10 mouse cellular contexts compared by ENCODE assay signal in the genomic region with DNA sequence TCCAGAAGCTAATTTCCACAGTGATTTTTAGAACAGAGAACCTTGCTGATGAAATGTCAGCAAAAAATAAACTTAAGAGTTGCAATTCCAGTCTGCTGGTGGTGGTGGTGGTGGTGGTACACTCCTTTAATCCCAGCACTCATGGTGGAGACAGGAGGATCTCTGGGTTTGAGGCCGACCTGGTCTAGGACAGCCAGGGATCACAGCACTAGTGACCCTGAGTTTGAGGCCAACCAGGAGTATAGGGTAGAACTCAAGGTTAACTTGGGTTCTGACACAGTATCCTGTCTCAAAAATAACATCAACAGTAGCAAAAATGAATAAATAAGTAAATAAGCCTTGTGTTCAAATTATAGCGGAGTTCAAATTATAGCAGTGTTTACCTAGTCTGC. TPM values are rescaled to one million over a fixed set of nuclear protein-coding genes. Genes with fewer than 3 reads are reported as not detected.
DNase-seq lines count a peak whose midpoint lies in the region; ATAC-seq and TF ChIP-seq lines count a peak whose summit lies in the region.
"Had no signal": no experiment of that assay in that cellular context is flagged by ENCODE, and none has a peak within 500 bp of the region (broad histone marks: within the 10 kb centered on the region; RNA-seq: fewer than 3 reads in every experiment).

No protein-coding gene starts in this region.

- TF ChIP-seq CTCF in lung, embryonic 14.5 days (IDR thresholded peaks at IDR 0.05; ENCODE audit: low read depth): no peak
- TF ChIP-seq CTCF in embryonic fibroblast, embryonic 13.5 days (IDR thresholded peaks at IDR 0.05; ENCODE audit: borderline replicate concordance, insufficient read depth, low read length): no peak
- no peak for TF ChIP-seq CTCF in intestine, postnatal 0 days (IDR thresholded peaks at IDR 0.05; ENCODE audit: low read depth)

- H3K4me2 ChIP-seq in lung, embryonic 14.5 days: peak overlapping the region; percentile 74
- peak overlapping the region; percentile 84 for H3K4me2 ChIP-seq in intestine, postnatal 0 days (replicated peaks; ENCODE audit: low read depth)
- peak overlapping the region; percentile 78 for H3K4me2 ChIP-seq in neural tube, embryonic 14.5 days (ENCODE audit: low read depth, low read length)

- peak overlapping the region; percentile 94; the same call in 1 of the 2 replicates for H3K27ac ChIP-seq in lung, embryonic 14.5 days (ENCODE audit: low read depth)
- H3K27ac ChIP-seq in embryonic fibroblast, embryonic 13.5 days (ENCODE audit: insufficient read depth, low read length): peak overlapping the region; percentile 78
- no peak overlapping the region; the same call in 1 of the 2 replicates for H3K27ac ChIP-seq in intestine, postnatal 0 days (ENCODE audit: low read depth, low read length)
- no peak overlapping the region for H3K27ac ChIP-seq in neural tube, embryonic 14.5 days (ENCODE audit: low read depth, low read length)

- H3K27me3 ChIP-seq in lung, embryonic 14.5 days (ENCODE audit: insufficient read depth, low read length): no peaks in the 10 kb centered on the region
- no peaks in the 10 kb centered on the region for H3K27me3 ChIP-seq in intestine, postnatal 0 days (replicated peaks; ENCODE audit: control insufficient read depth, insufficient read depth, low read length)
- no peaks in the 10 kb centered on the region for H3K27me3 ChIP-seq in neural tube, embryonic 14.5 days (ENCODE audit: control insufficient read depth, insufficient read depth, low read length)

- no peak for TF ChIP-seq POLR2A in embryonic fibroblast, embryonic 13.5 days (IDR thresholded peaks at IDR 0.05; ENCODE audit: low read depth, low read length)

- intact Hi-C loops in left cerebral cortex, postnatal 36 days (cut with DNase I): loop anchor here (2.0 to 5.0 kb wide), 2 partner anchors 27 to 41 kb away; partner anchors contain the start of gene Inhbe

- WGBS in lung, embryonic 14.5 days: 43% methylated on average over 2 of the region's 2 CpGs
- 50% methylated on average over 2 of the region's 2 CpGs for WGBS in intestine, postnatal 0 days
- WGBS in neural tube, embryonic 14.5 days: 53% methylated on average over 2 of the region's 2 CpGs

- no peaks in the 10 kb centered on the region for H3K9me3 ChIP-seq in lung, embryonic 14.5 days (ENCODE audit: low read depth, low read length)
- no peaks in the 10 kb centered on the region for H3K9me3 ChIP-seq in intestine, postnatal 0 days (ENCODE audit: control insufficient read depth)
- no peaks in the 10 kb centered on the region for H3K9me3 ChIP-seq in neural tube, embryonic 14.5 days (ENCODE audit: control insufficient read depth, low read length)

- H3K4me3 ChIP-seq in lung, embryonic 14.5 days (ENCODE audit: low read depth, low read length): peak overlapping the region; percentile 60
- H3K4me3 ChIP-seq in embryonic fibroblast, embryonic 13.5 days (ENCODE audit: insufficient read depth, low read length): peak overlapping the region; percentile 83
- H3K4me3 ChIP-seq in intestine, postnatal 0 days (ENCODE audit: low read depth, low read length): peak overlapping the region; percentile 73
- peak overlapping the region; percentile 64 for H3K4me3 ChIP-seq in neural tube, embryonic 14.5 days (ENCODE audit: low read depth, low read length)

- no peaks in the 10 kb centered on the region for H3K36me3 ChIP-seq in lung, embryonic 14.5 days (ENCODE audit: insufficient read depth)
- no peaks in the 10 kb centered on the region for H3K36me3 ChIP-seq in intestine, postnatal 0 days (ENCODE audit: control insufficient read depth, insufficient read depth)
- no peaks in the 10 kb centered on the region for H3K36me3 ChIP-seq in neural tube, embryonic 14.5 days (ENCODE audit: control insufficient read depth, insufficient read depth, low read length)

- DNase-seq in lung, embryonic 14.5 days: peak; percentile 9
- DNase-seq in lung, postnatal 36 days: no peak
- DNase-seq in left cerebral cortex, postnatal 36 days (ENCODE audit: low spot score in 2 of 2): no peak
- DNase-seq in yolk sac, embryonic 10.5 days (ENCODE audit: low spot score): no peak
- no peak for DNase-seq in frontal cortex, postnatal 14 days (ENCODE audit: low spot score in 2 of 2)
- DNase-seq: kidney, postnatal 4 days had no signal

- ATAC-seq in lung, embryonic 14.5 days (ENCODE audit: insufficient read depth): no peak
- no peak for ATAC-seq in intestine, postnatal 0 days
- ATAC-seq in neural tube, embryonic 14.5 days (ENCODE audit: low read depth): no peak

- H3K9ac ChIP-seq in lung, embryonic 14.5 days: peak overlapping the region; percentile 97
- H3K9ac ChIP-seq in intestine, postnatal 0 days (ENCODE audit: low read depth, low read length): peak overlapping the region; percentile 96
- H3K9ac ChIP-seq in neural tube, embryonic 14.5 days (replicated peaks; ENCODE audit: low read depth, low read length): no peak overlapping the region

- 0 out of 2 replicates have a peak, but pooled peaks cover 8% of the 10 kb centered on the region for H3K4me1 ChIP-seq in lung, embryonic 14.5 days (ENCODE audit: insufficient read depth)
- H3K4me1 ChIP-seq in embryonic fibroblast, embryonic 13.5 days (ENCODE audit: control insufficient read depth, insufficient read depth, low read length): no peaks in the 10 kb centered on the region
- no peaks in the 10 kb centered on the region; the same call in 1 of the 2 replicates for H3K4me1 ChIP-seq in intestine, postnatal 0 days (replicated peaks; ENCODE audit: control insufficient read depth, insufficient read depth, low read length)
- H3K4me1 ChIP-seq in neural tube, embryonic 14.5 days (ENCODE audit: control insufficient read depth, insufficient read depth, low read length): peaks cover 8% of the 10 kb centered on the region; the same call in 1 of the 2 replicates

RNA-seq across cellular contexts. Expression of gene R3hdm2, which starts 1.6 kb away (rescaled TPM):
- 31.9 and 33.8 TPM in 2 replicates for polyA plus RNA-seq in lung, embryonic 14.5 days (2014; fragmentation: Nextera tagmentation; extraction: Ambion mirVana)
- polyA plus RNA-seq in embryonic fibroblast, embryonic 13.5 days (2011; ENCODE audit: insufficient read length, low read depth, missing spikeins): 99.2 and 118 TPM in 2 replicates
- 19.4 and 21.8 TPM in 2 replicates for polyA plus RNA-seq in intestine, postnatal 0 days (2015; fragmentation: Nextera tagmentation; extraction: Ambion mirVana)
- 35.9 and 36.2 TPM in 2 replicates for polyA plus RNA-seq in neural tube, embryonic 14.5 days (2014; fragmentation: Nextera tagmentation; extraction: Ambion mirVana)
- 100 to 1,000 TPM; 348 to 365 TPM for total RNA-seq in left cerebral cortex, postnatal 36 days (2021)

RNA-seq across cellular contexts. Expression of gene Inhbc, which starts 11.5 kb away (rescaled TPM):
- not detected in 2 replicates for polyA plus RNA-seq in lung, embryonic 14.5 days (2014; fragmentation: Nextera tagmentation; extraction: Ambion mirVana)
- polyA plus RNA-seq in embryonic fibroblast, embryonic 13.5 days (2011; ENCODE audit: insufficient read length, low read depth, missing spikeins): not detected in 2 replicates
- polyA plus RNA-seq in intestine, postnatal 0 days (2015; fragmentation: Nextera tagmentation; extraction: Ambion mirVana): not detected in 2 replicates
- not detected in 2 replicates for polyA plus RNA-seq in neural tube, embryonic 14.5 days (2014; fragmentation: Nextera tagmentation; extraction: Ambion mirVana)
- not detected for total RNA-seq in left cerebral cortex, postnatal 36 days (2021)
- polyA plus RNA-seq: brain, embryonic 14.5 days had no signal

RNA-seq across cellular contexts. Expression of gene Inhbe, which starts 27.5 kb away (rescaled TPM):
- 0.04 TPM in 1 of 2 replicates, not detected in the other for polyA plus RNA-seq in lung, embryonic 14.5 days (2014; fragmentation: Nextera tagmentation; extraction: Ambion mirVana)
- not detected in 2 replicates for polyA plus RNA-seq in embryonic fibroblast, embryonic 13.5 days (2011; ENCODE audit: insufficient read length, low read depth, missing spikeins)
- 0.04 TPM in 1 of 2 replicates, not detected in the other for polyA plus RNA-seq in intestine, postnatal 0 days (2015; fragmentation: Nextera tagmentation; extraction: Ambion mirVana)
- 0.05 and 0.09 TPM in 2 replicates for polyA plus RNA-seq in neural tube, embryonic 14.5 days (2014; fragmentation: Nextera tagmentation; extraction: Ambion mirVana)
- total RNA-seq in left cerebral cortex, postnatal 36 days (2021): under 1 TPM; 0.15 to 0.20 TPM
- polyA plus RNA-seq: brain, embryonic 14.5 days had no signal

RNA-seq across cellular contexts. Expression of gene Gli1, which starts 40.0 kb away (rescaled TPM):
- polyA plus RNA-seq in lung, embryonic 14.5 days (2014; fragmentation: Nextera tagmentation; extraction: Ambion mirVana): 14.7 and 16.9 TPM in 2 replicates
- polyA plus RNA-seq in embryonic fibroblast, embryonic 13.5 days (2011; ENCODE audit: insufficient read length, low read depth, missing spikeins): 0.43 and 0.84 TPM in 2 replicates
- 2.0 TPM in 2 replicates for polyA plus RNA-seq in intestine, postnatal 0 days (2015; fragmentation: Nextera tagmentation; extraction: Ambion mirVana)
- 0.87 and 1.5 TPM in 2 replicates for polyA plus RNA-seq in neural tube, embryonic 14.5 days (2014; fragmentation: Nextera tagmentation; extraction: Ambion mirVana)
- total RNA-seq in left cerebral cortex, postnatal 36 days (2021): 1 to 10 TPM; 1.9 to 2.9 TPM

RNA-seq across cellular contexts. Expression of gene Arhgap9, which starts 60.0 kb away (rescaled TPM):
- 3.2 and 4.2 TPM in 2 replicates for polyA plus RNA-seq in lung, embryonic 14.5 days (2014; fragmentation: Nextera tagmentation; extraction: Ambion mirVana)
- polyA plus RNA-seq in embryonic fibroblast, embryonic 13.5 days (2011; ENCODE audit: insufficient read length, low read depth, missing spikeins): 0.18 TPM in 1 of 2 replicates, not detected in the other
- 9.5 and 12.0 TPM in 2 replicates for polyA plus RNA-seq in intestine, postnatal 0 days (2015; fragmentation: Nextera tagmentation; extraction: Ambion mirVana)
- 0.42 and 1.1 TPM in 2 replicates for polyA plus RNA-seq in neural tube, embryonic 14.5 days (2014; fragmentation: Nextera tagmentation; extraction: Ambion mirVana)
- total RNA-seq in left cerebral cortex, postnatal 36 days (2021): 1 to 10 TPM in 1 of 2 experiments, under 1 TPM in 1; 0.94 to 1.1 TPM

Comparison
In these comparisons a context has a peak if more than half of its experiments do, and no peak if none do; other contexts are left out.
1. H3K27ac ChIP-seq: peak in lung, embryonic 14.5 days (single experiment) and embryonic fibroblast, embryonic 13.5 days (single experiment); none in intestine, postnatal 0 days (single experiment) and neural tube, embryonic 14.5 days (single experiment).
2. Peak in every context shown above with its lines, with median percentiles within 50 percentile points of each other: H3K4me2 ChIP-seq and H3K4me3 ChIP-seq.